Mouse (Mus musculus): ENCODE data around the gene Tbccd1. TPM values are rescaled to one million over a fixed set of nuclear protein-coding genes. Genes with fewer than 3 reads are reported as not detected.

The Tbccd1 gene
- polyA plus RNA-seq, 1 experiment, result 20.5 TPM

- no peak for TF ChIP-seq CTCF (IDR thresholded peaks at IDR 0.05; ENCODE audit: low read depth, low read length)
- TF ChIP-seq POLR2A (IDR thresholded peaks at IDR 0.05; ENCODE audit: insufficient read depth, low read length), result no peak
- no peak for TF ChIP-seq EP300 (IDR thresholded peaks at IDR 0.05; ENCODE audit: insufficient read depth, low read depth, low read length)
- Histone ChIP-seq H3K9me3 (replicated peaks; ENCODE audit: control insufficient read depth, insufficient read depth, low read length, poor library complexity, severe bottlenecking) (no peaks in the 10 kb centered on the region), H3K36me3 (ENCODE audit: control insufficient read depth, insufficient read depth, low read length, poor library complexity, severe bottlenecking) (peaks cover 5% of the 10 kb centered on the region), H3K4me3 (ENCODE audit: low read depth, low read length) (no peak overlapping the region), H3K27ac (ENCODE audit: insufficient read depth, low read length) (no peak overlapping the region), H3K9ac (ENCODE audit: low read depth, poor library complexity, severe bottlenecking) (no peak overlapping the region), H3K4me1 (ENCODE audit: control insufficient read depth, insufficient read depth, low read length) (no peaks in the 10 kb centered on the region), H3K27me3 (ENCODE audit: control insufficient read depth, insufficient read depth, low read length, poor library complexity, severe bottlenecking) (no peaks in the 10 kb centered on the region)
Measured at GRCm38 (mm10) chr16:22832932-22833525, 24.4 kb downstream of the Tbccd1 start.

DNA sequence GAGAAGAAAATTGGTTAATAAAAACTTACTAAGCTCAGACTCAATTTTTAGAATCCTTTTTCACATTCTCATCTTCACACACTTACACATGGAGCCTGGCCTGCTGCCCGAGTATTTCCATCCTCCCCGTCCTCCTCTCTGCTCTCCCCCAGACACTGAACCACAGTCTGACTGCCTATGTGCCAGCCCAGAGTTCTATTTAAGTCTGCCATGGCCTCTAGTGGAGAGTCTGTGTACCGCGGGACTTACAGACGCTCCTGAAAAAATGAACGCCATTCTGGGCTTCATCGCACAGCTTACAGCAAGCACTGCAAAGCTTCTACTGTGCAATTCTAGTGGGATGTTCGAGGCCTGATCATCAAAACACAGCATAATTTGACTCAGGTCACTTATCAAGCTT is 36.7 kb downstream of the Tbccd1 start:
- TF ChIP-seq EP300 (IDR thresholded peaks at IDR 0.05; ENCODE audit: insufficient read depth, low read depth, low read length) (no peak), POLR2A (IDR thresholded peaks at IDR 0.05; ENCODE audit: insufficient read depth, low read length) (no peak), CTCF (IDR thresholded peaks at IDR 0.05; ENCODE audit: low read depth, low read length) (no peak)
- Histone ChIP-seq H3K4me1 (ENCODE audit: control insufficient read depth, insufficient read depth, low read length) (no peaks in the 10 kb centered on the region), H3K4me3 (ENCODE audit: low read depth, low read length) (no peak overlapping the region), H3K9ac (ENCODE audit: low read depth, poor library complexity, severe bottlenecking) (no peak overlapping the region), H3K27me3 (ENCODE audit: control insufficient read depth, insufficient read depth, low read length, poor library complexity, severe bottlenecking) (no peaks in the 10 kb centered on the region), H3K27ac (ENCODE audit: insufficient read depth, low read length) (no peak overlapping the region), H3K9me3 (replicated peaks; ENCODE audit: control insufficient read depth, insufficient read depth, low read length, poor library complexity, severe bottlenecking) (no peaks in the 10 kb centered on the region), H3K36me3 (ENCODE audit: control insufficient read depth, insufficient read depth, low read length, poor library complexity, severe bottlenecking) (0 out of 2 replicates have a peak, but pooled peaks cover 4% of the 10 kb centered on the region)

GRCm38 (mm10) chr16:22811477-22811876 is 46.0 kb downstream of the Tbccd1 start, which contains the start of gene Crygs:
Gene Crygs, minus strand, starts transcription at chr16:22811577.
- H3K9ac ChIP-seq (ENCODE audit: low read depth, poor library complexity, severe bottlenecking), result no peak within 1 kb of the TSS
- no peak within 1 kb of the TSS for H3K27ac ChIP-seq (ENCODE audit: insufficient read depth, low read length)
- H3K36me3 ChIP-seq (ENCODE audit: control insufficient read depth, insufficient read depth, low read length, poor library complexity, severe bottlenecking), result no peaks in the 10 kb centered on the region
- no peak within 1 kb of the TSS for H3K4me3 ChIP-seq (ENCODE audit: low read depth, low read length)
- TF ChIP-seq POLR2A (IDR thresholded peaks at IDR 0.05; ENCODE audit: insufficient read depth, low read length), result no peak
- TF ChIP-seq EP300 (IDR thresholded peaks at IDR 0.05; ENCODE audit: insufficient read depth, low read depth, low read length), result no peak
- no peak for TF ChIP-seq CTCF (IDR thresholded peaks at IDR 0.05; ENCODE audit: low read depth, low read length)
- H3K9me3 ChIP-seq (replicated peaks; ENCODE audit: control insufficient read depth, insufficient read depth, low read length, poor library complexity, severe bottlenecking), result 0 out of 2 replicates have a peak, but pooled peaks cover 4% of the 10 kb centered on the region
- H3K27me3 ChIP-seq (ENCODE audit: control insufficient read depth, insufficient read depth, low read length, poor library complexity, severe bottlenecking), result no peaks in the 10 kb centered on the region
- no peaks in the 10 kb centered on the region for H3K4me1 ChIP-seq (ENCODE audit: control insufficient read depth, insufficient read depth, low read length)

DNA sequence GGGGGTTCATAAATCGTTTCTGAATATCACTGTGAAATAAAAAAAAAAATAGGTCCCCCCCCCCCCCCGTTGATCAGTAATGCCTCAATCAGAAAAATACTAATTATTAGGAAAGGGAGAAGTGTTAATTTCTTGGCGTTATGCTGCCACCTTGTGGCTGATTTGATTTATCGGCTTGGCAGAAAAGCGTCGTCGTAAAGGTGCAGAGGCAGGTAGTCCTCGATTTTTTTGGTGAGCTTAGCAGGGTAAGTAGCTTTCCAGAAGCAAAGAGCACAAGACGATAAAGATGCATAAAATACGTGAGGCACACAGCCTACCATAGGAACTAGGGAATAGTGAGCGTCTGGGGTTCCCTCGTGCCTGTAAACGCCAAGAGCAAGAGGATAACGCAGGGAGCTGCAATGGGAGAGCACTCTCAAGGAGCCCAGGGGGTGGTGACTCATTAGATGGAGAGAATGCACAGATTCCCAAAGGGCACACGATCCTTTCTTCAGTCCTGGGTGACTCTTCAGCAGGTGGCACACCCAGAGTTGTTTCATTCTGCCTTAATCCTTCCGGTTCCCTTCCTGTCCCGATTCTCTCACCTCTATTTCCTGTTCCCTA is 49.9 kb downstream of the Tbccd1 start:
- Histone ChIP-seq H3K27me3 (ENCODE audit: control insufficient read depth, insufficient read depth, low read length, poor library complexity, severe bottlenecking) (no peaks in the 10 kb centered on the region), H3K27ac (ENCODE audit: insufficient read depth, low read length) (no peak overlapping the region), H3K36me3 (ENCODE audit: control insufficient read depth, insufficient read depth, low read length, poor library complexity, severe bottlenecking) (no peaks in the 10 kb centered on the region), H3K4me1 (ENCODE audit: control insufficient read depth, insufficient read depth, low read length) (no peaks in the 10 kb centered on the region), H3K4me3 (ENCODE audit: low read depth, low read length) (no peak overlapping the region), H3K9ac (ENCODE audit: low read depth, poor library complexity, severe bottlenecking) (no peak overlapping the region), H3K9me3 (replicated peaks; ENCODE audit: control insufficient read depth, insufficient read depth, low read length, poor library complexity, severe bottlenecking) (0 out of 2 replicates have a peak, but pooled peaks cover 4% of the 10 kb centered on the region)
- TF ChIP-seq EP300 (IDR thresholded peaks at IDR 0.05; ENCODE audit: insufficient read depth, low read depth, low read length), result no peak
- no peak for TF ChIP-seq POLR2A (IDR thresholded peaks at IDR 0.05; ENCODE audit: insufficient read depth, low read length)
- TF ChIP-seq CTCF (IDR thresholded peaks at IDR 0.05; ENCODE audit: low read depth, low read length), result no peak

DNA sequence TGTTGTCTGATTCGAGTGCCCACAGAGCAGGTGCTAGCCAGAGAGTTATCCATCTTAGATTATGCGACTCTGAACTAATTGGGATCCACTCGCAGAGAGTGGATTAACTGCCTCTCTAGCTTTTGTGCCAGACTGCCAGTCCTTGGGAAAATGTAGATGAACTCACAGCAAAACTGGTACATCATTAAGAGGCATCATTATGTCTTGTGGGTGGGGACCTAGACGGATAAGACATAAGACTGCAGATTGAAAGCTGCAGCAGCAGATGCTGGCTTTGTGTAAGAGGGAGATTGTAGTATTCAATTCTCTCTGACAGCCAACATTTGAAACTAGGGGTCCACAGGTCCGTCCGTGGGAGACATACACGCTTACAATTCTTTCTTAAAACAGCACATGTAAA is 54.7 kb downstream of the Tbccd1 start:
- Histone ChIP-seq H3K9me3 (replicated peaks; ENCODE audit: control insufficient read depth, insufficient read depth, low read length, poor library complexity, severe bottlenecking) (no peaks in the 10 kb centered on the region), H3K27ac (ENCODE audit: insufficient read depth, low read length) (no peak overlapping the region), H3K9ac (ENCODE audit: low read depth, poor library complexity, severe bottlenecking) (no peak overlapping the region), H3K27me3 (ENCODE audit: control insufficient read depth, insufficient read depth, low read length, poor library complexity, severe bottlenecking) (no peaks in the 10 kb centered on the region), H3K4me1 (ENCODE audit: control insufficient read depth, insufficient read depth, low read length) (no peaks in the 10 kb centered on the region), H3K4me3 (ENCODE audit: low read depth, low read length) (no peak overlapping the region), H3K36me3 (ENCODE audit: control insufficient read depth, insufficient read depth, low read length, poor library complexity, severe bottlenecking) (no peaks in the 10 kb centered on the region)
- no peak for TF ChIP-seq POLR2A (IDR thresholded peaks at IDR 0.05; ENCODE audit: insufficient read depth, low read length)
- TF ChIP-seq EP300 (IDR thresholded peaks at IDR 0.05; ENCODE audit: insufficient read depth, low read depth, low read length), result no peak
- no peak for TF ChIP-seq CTCF (IDR thresholded peaks at IDR 0.05; ENCODE audit: low read depth, low read length)

DNA sequence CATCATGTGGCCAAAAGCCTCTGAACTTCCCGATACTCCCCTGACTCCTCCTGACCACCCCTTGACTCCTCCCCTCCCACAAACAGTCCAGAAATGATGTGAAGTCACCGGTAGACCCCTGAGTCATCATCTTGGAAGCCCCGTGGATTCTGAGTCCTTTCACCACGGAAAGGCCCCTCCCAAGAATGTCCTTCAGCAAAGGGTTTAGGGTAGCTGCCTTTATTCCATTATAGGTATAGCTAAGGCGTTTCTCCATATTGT is 56.7 kb downstream of the Tbccd1 start:
- Histone ChIP-seq H3K27me3 (ENCODE audit: control insufficient read depth, insufficient read depth, low read length, poor library complexity, severe bottlenecking) (no peaks in the 10 kb centered on the region), H3K4me1 (ENCODE audit: control insufficient read depth, insufficient read depth, low read length) (no peaks in the 10 kb centered on the region), H3K4me3 (ENCODE audit: low read depth, low read length) (no peak overlapping the region), H3K9ac (ENCODE audit: low read depth, poor library complexity, severe bottlenecking) (no peak overlapping the region), H3K27ac (ENCODE audit: insufficient read depth, low read length) (no peak overlapping the region), H3K9me3 (replicated peaks; ENCODE audit: control insufficient read depth, insufficient read depth, low read length, poor library complexity, severe bottlenecking) (no peaks in the 10 kb centered on the region), H3K36me3 (ENCODE audit: control insufficient read depth, insufficient read depth, low read length, poor library complexity, severe bottlenecking) (no peaks in the 10 kb centered on the region)
- TF ChIP-seq POLR2A (IDR thresholded peaks at IDR 0.05; ENCODE audit: insufficient read depth, low read length) (no peak), EP300 (IDR thresholded peaks at IDR 0.05; ENCODE audit: insufficient read depth, low read depth, low read length) (no peak), CTCF (IDR thresholded peaks at IDR 0.05; ENCODE audit: low read depth, low read length) (no peak)

Data from ES-Bruce4 (cell line).